Mouse (Mus musculus) midbrain, embryonic 11.5 days (tissue): ENCODE results near the gene Specc1. TPM values are rescaled to one million over a fixed set of nuclear protein-coding genes. Genes with fewer than 3 reads are reported as not detected.

Experiments used
- ATAC-seq: fragments of 200-750 bp; cut with Nextera tagmentation; 2 replicates; pipeline ENCODE4 v1.8.0; 2017; ENCODE audit warnings: moderate TSS enrichment, moderate library complexity; ENCODE audit not compliant: low FRiP score
- DNase-seq: peaks from one replicate; pipeline ENCODE4 v3.0.0; 2015; ENCODE audit warnings: low spot score; ENCODE audit errors: missing footprints
- H3K27ac ChIP-seq: fragments of 300-500 bp; sonication (generic); 2 replicates; pipeline ENCODE4 v1.5.1; 2014; ENCODE audit warnings: low read depth, low read length
- H3K27me3 ChIP-seq: fragments of 300-500 bp; sonication (generic); 2 replicates; pipeline ENCODE4 v1.6.1; 2014; ENCODE audit warnings: mild to moderate bottlenecking, low read length, moderate library complexity, mixed read lengths; ENCODE audit not compliant: control insufficient read depth, insufficient read depth
- H3K36me3 ChIP-seq: fragments of 300-500 bp; sonication (generic); 2 replicates; pipeline ENCODE4 v1.6.1; 2014; ENCODE audit warnings: mild to moderate bottlenecking, low read length, moderate library complexity, mixed read lengths; ENCODE audit not compliant: control insufficient read depth, insufficient read depth
- H3K4me1 ChIP-seq: fragments of 300-500 bp; sonication (generic); 2 replicates; pipeline ENCODE4 v1.6.1; 2014; ENCODE audit warnings: low read length; ENCODE audit not compliant: control insufficient read depth, insufficient read depth
- H3K4me2 ChIP-seq: fragments of 300-500 bp; sonication (generic); 2 replicates; pipeline ENCODE4 v1.6.1; 2014; ENCODE audit warnings: mild to moderate bottlenecking, moderate library complexity
- H3K4me3 ChIP-seq: fragments of 300-500 bp; sonication (generic); 2 replicates; pipeline ENCODE4 v1.5.1; 2014; ENCODE audit warnings: low read depth, low read length
- H3K9ac ChIP-seq: fragments of 300-500 bp; sonication (generic); 2 replicates; pipeline ENCODE4 v1.6.1; 2014; ENCODE audit warnings: low read length
- H3K9me3 ChIP-seq: fragments of 300-500 bp; sonication (generic); 2 replicates; pipeline ENCODE4 v1.6.1; 2016; ENCODE audit warnings: low read length; ENCODE audit not compliant: control insufficient read depth
- WGBS: fragments of 180-500 bp; shearing (Covaris S2); extraction: QIAGEN DNeasy Blood & Tissue Kit; methylation state at CpG from one replicate; pipeline ENCODE4 v1.1.7; 2014; 5-methylcytosine and 5-hydroxymethylcytosine counted together
- polyA plus RNA-seq: library from polyadenylated mRNA; unstranded; fragments of >200 nt; fragmentation: Nextera tagmentation; extraction: Ambion mirVana; gene quantifications from 2 replicates; pipeline ENCODE4 v1.2.1, GENCODE M21; 2014

The Specc1 gene
- polyA plus RNA-seq, 1 experiment from 2014 or later, result 15.8 TPM

DNA sequence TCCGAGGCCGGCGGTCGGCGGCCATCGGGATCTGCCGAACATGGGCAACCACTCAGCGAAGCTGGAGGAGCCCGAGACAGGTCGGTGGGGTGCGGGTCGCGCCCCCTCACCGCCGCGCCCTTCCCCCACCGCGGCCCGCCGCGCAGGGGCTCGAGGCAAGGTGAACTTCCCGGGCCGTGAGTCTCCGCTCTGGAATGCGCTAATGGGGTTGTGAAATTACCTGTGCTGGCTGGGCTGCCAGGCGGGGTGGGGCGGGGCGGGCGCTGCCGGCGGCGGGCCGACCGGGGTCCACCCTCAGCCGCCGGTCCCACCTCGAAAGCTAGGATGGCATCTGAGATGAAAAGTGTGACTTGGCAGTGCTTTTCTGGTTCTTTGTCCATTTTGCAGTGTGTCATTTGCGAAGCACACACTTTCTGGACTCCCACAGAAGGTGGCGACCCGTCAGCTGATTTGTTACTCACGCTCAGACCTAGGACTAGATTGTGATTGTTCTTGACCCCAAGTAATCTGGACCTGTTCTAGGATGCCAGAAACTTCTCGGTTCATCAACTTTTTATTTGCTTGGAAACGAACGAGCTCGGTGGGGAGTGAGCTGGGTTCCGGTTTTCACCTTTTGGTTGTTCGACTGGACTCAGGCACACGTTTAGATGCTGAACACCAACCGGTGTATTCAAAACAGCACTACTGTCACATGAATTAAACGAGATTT lies 120.7 kb downstream of the Specc1 start:
- Histone ChIP-seq H3K9ac (peak overlapping the region; percentile 89), H3K4me3 (peak overlapping the region; percentile 83), H3K4me1 (peaks cover 3% of the 10 kb centered on the region; the same call in 1 of the 2 replicates), H3K4me2 (peak overlapping the region; percentile 82), H3K36me3 (no peaks in the 10 kb centered on the region), H3K27ac (peak overlapping the region; percentile 87), H3K9me3 (no peaks in the 10 kb centered on the region), H3K27me3 (no peaks in the 10 kb centered on the region)
- peak; percentile 97 for DNase-seq
- WGBS, result 2% methylated on average over 47 of the region's 51 CpGs
- no peak; the same call in 1 of the 2 replicates for ATAC-seq

DNA sequence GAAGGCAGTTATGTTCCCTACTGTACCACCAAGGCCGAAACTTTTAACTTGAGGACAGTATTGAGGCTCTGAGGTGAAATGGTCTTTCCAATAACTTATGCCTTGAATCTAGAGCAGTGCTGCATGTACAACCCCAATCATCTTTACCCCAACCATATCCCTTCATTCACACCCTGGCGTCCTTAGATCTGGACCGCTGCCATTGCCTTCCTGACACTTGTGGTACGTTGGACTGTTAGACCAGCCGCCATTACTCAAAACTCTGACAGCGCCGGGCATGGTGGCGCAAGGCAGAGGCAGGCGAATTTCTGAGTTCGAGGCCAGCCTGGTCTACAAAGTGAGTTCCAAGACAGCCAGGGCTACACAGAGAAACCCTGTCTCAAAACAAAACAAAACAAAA lies 121.8 kb downstream of the Specc1 start:
- Histone ChIP-seq H3K9me3 (no peaks in the 10 kb centered on the region), H3K4me2 (no peak overlapping the region), H3K27me3 (no peaks in the 10 kb centered on the region), H3K9ac (no peak overlapping the region), H3K4me3 (no peak overlapping the region), H3K27ac (no peak overlapping the region), H3K4me1 (peaks cover 3% of the 10 kb centered on the region; the same call in 1 of the 2 replicates), H3K36me3 (no peaks in the 10 kb centered on the region)
- DNase-seq (no peak), ATAC-seq (no peak)
- WGBS, result 95% methylated on average over 10 of the region's 10 CpGs

DNA sequence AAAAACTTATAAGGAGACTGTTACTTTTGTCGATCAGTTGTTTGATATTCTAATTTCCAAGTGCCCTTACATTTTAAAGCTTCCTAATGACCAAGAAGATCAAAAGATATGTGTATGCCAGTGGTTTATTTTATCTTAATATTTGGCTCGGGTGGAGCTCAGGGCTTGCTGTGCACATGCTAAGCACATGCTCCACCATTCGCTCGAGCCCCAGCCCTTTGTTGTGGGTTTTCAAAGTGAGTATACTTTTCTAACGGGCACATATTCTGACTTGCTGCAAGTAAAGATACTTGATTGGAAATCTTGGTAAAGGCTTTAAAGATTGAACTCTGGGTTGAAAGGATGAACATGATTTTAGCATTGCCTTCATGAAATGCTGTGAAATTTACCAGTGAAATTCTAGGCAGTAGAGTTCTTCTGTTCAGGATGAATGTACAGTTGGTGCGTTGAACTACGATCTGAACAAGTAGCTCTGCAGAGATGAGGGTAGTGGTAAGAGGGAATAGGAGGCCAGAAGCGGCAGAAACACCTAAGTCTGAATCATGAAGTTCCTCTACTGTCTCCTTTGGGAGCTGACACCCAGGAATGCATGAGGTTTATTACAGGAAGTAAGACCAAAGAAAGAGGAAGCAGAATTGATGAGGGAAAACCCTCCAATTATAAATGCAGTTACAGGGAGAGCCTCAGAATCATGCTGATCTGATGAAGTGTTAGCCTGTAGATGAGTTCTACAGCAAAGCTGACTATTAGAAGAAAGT lies 122.7 kb downstream of the Specc1 start:
- H3K9me3 ChIP-seq, result no peaks in the 10 kb centered on the region
- DNase-seq (no peak), ATAC-seq (no peak)
- no peak overlapping the region for H3K4me2 ChIP-seq
- H3K9ac ChIP-seq, result no peak overlapping the region
- H3K4me1 ChIP-seq, result peaks cover 3% of the 10 kb centered on the region; the same call in 1 of the 2 replicates
- 90% methylated on average over 8 of the region's 8 CpGs for WGBS
- no peak overlapping the region for H3K4me3 ChIP-seq
- H3K27ac ChIP-seq, result no peak overlapping the region
- H3K27me3 ChIP-seq, result no peaks in the 10 kb centered on the region
- H3K36me3 ChIP-seq, result no peaks in the 10 kb centered on the region

DNA sequence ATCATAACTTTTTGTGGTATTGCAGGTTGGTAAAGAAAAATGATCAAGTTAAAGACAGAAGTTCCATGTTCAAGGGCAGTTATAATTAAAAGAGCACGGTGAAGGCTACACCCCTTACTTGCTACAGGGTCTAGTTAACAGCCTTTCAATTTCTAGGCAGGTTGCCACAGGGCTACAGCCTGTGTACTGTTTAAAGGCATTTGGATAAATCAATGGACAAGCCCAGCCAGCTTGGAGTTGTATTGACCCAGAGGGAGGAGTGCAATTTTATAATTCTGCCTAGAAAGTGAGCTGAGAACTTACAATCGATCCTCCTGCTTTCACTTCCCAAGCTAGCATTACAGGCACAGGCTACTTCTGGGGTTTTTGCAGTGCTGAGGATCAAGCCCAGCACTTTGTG lies 123.9 kb downstream of the Specc1 start:
- Histone ChIP-seq H3K4me2 (no peak overlapping the region), H3K27me3 (no peaks in the 10 kb centered on the region), H3K36me3 (no peaks in the 10 kb centered on the region), H3K9ac (no peak overlapping the region), H3K4me1 (peaks cover 3% of the 10 kb centered on the region; the same call in 1 of the 2 replicates), H3K4me3 (no peak overlapping the region), H3K27ac (no peak overlapping the region), H3K9me3 (no peaks in the 10 kb centered on the region)
- WGBS, result 88% methylated on average over 2 of the region's 2 CpGs
- DNase-seq (no peak), ATAC-seq (no peak)

DNA sequence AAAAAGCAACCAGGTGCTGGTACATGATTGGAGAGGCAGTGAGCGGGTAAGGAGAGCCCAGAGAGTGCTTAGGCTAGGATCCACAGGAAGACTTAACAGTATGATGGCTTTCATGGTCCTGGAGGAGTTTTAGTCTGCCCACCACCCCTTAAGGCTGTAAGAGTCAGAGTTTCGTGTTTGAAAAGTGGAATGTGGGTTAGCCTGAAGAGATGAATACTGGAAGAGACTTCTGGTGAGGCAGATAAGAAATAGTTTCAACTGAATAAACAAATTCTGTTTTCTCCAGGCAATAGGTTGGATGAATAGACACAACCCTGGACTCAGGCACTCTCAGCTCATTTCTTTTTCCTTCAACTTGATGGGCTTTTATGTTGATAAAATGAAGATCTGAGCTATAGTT lies 130.1 kb downstream of the Specc1 start:
- H3K4me3 ChIP-seq, result no peak overlapping the region
- peak; percentile 51 for DNase-seq

DNA sequence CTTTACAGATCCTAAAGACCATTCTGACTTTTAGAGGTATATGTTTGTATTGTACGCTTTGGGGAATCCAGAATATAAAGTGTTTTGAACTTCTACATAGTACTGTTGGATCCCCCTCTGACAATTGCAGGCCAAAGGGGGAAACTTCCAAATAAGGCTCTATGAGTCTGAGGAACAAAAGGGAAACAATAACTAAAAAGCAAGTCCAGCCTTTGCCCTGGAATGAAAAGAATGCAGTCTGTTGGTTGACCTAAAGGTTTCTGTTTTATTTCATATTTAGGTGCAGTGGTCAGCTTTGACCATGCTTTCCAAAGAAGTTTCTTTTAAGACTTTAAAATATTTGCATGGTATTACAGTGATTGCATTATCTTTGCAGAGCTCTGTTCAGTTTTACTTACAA lies 130.5 kb downstream of the Specc1 start:
- WGBS, result 80% methylated on average over 1 of the region's 1 CpGs

More for the DNA sequence above, 130.1 kb downstream of the Specc1 start:
- no peak overlapping the region for H3K4me2 ChIP-seq
- no peaks in the 10 kb centered on the region for H3K4me1 ChIP-seq
- H3K9ac ChIP-seq, result no peak overlapping the region
- no peaks in the 10 kb centered on the region for H3K36me3 ChIP-seq
- ATAC-seq, result no peak
- H3K27me3 ChIP-seq, result no peaks in the 10 kb centered on the region
- WGBS, result 89% methylated on average over 2 of the region's 2 CpGs
- no peaks in the 10 kb centered on the region for H3K9me3 ChIP-seq
- H3K27ac ChIP-seq, result no peak overlapping the region

DNA sequence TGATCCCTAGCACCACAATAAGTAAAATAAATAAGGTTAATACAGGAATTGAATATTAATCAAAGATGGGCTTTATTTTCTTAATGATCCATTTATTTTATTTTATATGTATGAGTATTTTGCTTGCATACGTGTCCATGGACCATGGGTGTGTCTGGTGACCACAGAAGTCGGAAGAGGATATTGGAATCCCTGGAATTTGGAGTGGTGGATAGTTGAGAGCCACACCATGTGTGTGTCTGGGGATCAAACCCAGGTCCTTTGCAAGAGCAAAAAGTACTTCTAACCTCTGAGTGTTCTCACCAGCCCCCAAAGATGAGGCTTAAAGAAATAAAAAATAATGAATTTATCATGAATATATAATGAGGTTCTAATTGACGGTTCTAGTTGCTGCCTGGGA lies 132.1 kb downstream of the Specc1 start:
- 82% methylated on average over 3 of the region's 3 CpGs for WGBS
- H3K36me3 ChIP-seq, result no peaks in the 10 kb centered on the region
- H3K4me2 ChIP-seq, result no peak overlapping the region
- no peaks in the 10 kb centered on the region for H3K4me1 ChIP-seq
- no peak for DNase-seq
- H3K9ac ChIP-seq, result no peak overlapping the region
- no peaks in the 10 kb centered on the region for H3K9me3 ChIP-seq
- no peak overlapping the region for H3K27ac ChIP-seq
- no peak for ATAC-seq
- no peak overlapping the region for H3K4me3 ChIP-seq
- H3K27me3 ChIP-seq, result no peaks in the 10 kb centered on the region

More for the DNA sequence above, 130.5 kb downstream of the Specc1 start:
- H3K27ac ChIP-seq, result no peak overlapping the region
- no peak overlapping the region for H3K9ac ChIP-seq
- no peaks in the 10 kb centered on the region for H3K9me3 ChIP-seq
- no peak overlapping the region for H3K4me3 ChIP-seq
- DNase-seq (no peak), ATAC-seq (no peak)
- H3K4me1 ChIP-seq, result no peaks in the 10 kb centered on the region
- no peak overlapping the region for H3K4me2 ChIP-seq
- no peaks in the 10 kb centered on the region for H3K36me3 ChIP-seq
- no peaks in the 10 kb centered on the region for H3K27me3 ChIP-seq

DNA sequence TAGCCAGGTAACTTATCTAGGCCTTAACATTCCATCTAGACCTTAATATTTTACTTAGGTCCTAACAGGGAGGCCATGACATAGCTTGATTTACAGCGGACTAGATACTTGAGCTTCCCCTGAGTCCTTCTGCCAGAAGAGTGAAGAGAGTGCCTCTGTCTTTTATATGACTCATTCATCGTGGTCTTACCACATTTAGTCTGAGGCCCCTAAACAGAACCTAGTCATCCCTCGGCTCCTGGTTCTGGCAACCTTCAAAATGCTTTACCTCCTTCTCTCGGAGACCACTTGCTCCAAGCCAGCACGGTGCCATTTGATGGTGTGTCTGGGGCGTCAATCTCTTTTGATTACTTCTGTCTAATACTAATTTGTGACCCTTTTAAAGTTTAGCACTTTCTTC lies 133.8 kb downstream of the Specc1 start:
- Histone ChIP-seq H3K9ac (no peak overlapping the region), H3K9me3 (no peaks in the 10 kb centered on the region), H3K4me2 (no peak overlapping the region), H3K27me3 (no peaks in the 10 kb centered on the region), H3K4me3 (no peak overlapping the region), H3K4me1 (no peaks in the 10 kb centered on the region), H3K36me3 (no peaks in the 10 kb centered on the region), H3K27ac (no peak overlapping the region)
- 92% methylated on average over 6 of the region's 6 CpGs for WGBS
- ATAC-seq (no peak), DNase-seq (no peak)

DNA sequence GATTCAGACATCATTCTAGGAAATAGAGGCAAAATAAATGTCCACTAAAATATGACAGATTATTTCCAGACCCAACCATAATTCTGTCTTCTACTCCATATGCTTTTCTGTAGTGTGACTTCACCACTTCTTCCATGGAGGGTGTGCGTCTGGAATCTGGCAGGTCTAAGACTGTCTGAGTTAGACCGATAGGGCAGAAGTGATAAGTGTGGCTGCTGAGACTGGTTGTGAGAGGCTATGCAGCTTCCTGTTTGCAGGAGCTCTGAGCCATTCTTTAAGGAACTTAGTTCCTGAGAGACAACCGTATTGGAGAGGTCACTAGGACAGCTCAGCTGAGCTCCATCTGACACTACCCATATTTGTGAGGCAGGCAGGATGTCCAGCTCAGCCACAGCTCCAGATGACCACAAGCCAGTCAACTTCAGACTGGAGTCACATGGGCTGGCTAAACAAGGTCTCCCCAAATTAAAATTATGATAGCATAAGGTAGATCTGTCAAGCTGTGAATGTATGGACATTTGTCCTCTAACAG lies 146.9 kb downstream of the Specc1 start:
- Histone ChIP-seq H3K36me3 (no peaks in the 10 kb centered on the region), H3K4me3 (no peak overlapping the region), H3K9ac (no peak overlapping the region), H3K9me3 (no peaks in the 10 kb centered on the region), H3K4me2 (no peak overlapping the region), H3K4me1 (no peaks in the 10 kb centered on the region), H3K27ac (no peak overlapping the region), H3K27me3 (no peaks in the 10 kb centered on the region)
- ATAC-seq (no peak), DNase-seq (no peak)
- 85% methylated on average over 3 of the region's 3 CpGs for WGBS
